Mouse (Mus musculus) fat pad, adult 2 months (tissue): Measurements from ENCODE around the gene Ip6k2.

Experiments used
- DNase-seq: peaks from one replicate; pipeline ENCODE4 v3.0.0-alpha.2; 2011; ENCODE audit warnings: low read depth, low spot score; ENCODE audit errors: extremely low read depth

Ip6k2 gene

DNA sequence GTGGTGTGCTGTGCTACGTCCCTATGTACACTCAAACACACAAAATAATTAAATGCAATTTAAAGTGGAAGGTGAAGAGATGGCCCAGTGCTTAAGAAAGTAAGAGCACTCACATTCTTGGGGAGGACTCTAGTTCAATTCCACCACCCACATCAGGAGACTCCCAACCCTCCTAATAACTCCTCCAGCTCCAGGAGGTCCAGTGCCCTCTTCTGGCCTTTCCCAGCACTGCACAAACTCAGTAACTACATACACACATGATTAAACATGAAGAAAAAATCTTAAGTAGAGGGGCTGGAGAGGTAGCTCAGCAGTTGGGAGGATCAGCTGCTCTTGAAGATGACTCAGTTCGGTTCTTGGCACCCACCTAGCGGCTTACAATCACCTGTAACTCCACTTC is 35.9 kb downstream of the Ip6k2 start:
- DNase-seq, result no peak

DNA sequence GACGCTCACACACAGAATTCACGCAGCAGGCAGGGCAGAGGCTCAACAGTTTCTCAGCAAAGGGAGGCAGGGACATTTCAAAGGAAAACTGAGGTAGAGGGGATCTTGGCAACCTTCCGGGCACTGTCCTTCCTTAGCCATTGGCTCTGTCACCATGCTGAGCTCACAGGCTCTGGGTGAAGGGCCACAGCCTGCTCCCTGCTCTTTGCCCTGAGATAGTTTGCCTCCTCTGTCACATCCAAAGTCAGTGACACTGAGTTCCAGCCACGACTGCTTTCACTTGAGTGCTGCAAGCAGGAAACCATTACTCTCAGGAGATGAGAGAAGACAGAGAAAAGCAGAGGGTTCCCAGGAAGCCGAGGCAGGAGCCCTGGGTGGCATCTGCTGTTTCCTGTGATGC is 36.5 kb downstream of the Ip6k2 start:
- no peak for DNase-seq

DNA sequence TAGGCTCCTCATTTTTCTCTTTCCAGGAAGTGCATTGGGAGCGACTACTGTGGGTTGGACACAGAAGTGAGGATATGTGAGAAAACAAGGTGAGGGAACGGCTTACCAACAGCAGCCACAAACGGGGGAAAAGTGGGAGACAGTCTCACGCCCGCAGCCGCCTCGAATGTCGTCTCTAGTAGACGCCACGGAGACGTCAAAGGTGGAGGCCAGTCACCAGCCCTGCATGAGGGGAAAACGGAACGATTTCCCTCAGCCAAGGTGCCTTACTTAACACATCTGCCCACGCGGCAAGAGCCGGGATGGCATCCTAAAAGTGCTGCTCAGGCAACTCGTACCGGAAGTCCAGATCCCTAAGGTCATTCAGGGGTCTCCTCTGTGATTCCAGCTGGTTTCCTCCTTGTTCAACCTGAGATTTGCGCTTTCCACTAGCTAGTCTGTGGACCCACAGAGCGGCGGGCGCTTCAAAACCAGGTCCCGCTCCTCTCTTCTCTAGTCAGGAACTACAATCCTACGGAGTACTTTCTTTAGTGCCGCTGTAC is 40.6 kb downstream of the Ip6k2 start:
- DNase-seq, result no peak

DNA sequence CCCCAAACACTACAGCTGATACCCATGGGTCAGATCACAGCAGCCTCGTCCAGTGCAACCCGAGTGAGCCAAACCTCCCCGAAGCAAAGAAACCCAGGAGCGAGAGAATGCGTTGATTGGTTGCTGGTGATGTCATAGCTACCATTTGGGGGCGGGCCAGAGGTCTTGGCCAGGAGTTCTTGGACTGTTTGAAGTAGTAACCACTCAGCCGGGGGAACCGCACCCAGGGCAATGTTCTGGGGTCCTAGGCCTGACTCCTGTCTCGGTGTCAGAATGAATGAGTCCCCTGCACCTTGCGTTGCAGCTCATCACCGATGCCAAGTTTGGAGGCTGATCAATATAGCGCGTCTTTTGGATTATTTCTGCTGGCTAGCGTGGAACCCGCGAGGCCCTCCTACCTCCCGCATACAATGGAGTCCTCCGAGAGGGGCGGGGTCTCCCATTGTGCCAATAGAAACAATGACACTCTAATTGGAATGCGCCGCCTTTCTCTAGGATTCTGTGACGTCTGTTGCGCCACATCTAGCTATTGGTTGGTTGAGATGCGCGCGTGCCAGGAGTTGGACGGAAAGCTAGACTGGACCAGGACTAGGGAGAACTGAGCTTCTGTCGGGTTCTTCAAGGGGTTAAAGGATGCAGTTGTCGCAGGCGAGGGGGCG is 41.3 kb downstream of the Ip6k2 start:
- DNase-seq, result no peak

DNA sequence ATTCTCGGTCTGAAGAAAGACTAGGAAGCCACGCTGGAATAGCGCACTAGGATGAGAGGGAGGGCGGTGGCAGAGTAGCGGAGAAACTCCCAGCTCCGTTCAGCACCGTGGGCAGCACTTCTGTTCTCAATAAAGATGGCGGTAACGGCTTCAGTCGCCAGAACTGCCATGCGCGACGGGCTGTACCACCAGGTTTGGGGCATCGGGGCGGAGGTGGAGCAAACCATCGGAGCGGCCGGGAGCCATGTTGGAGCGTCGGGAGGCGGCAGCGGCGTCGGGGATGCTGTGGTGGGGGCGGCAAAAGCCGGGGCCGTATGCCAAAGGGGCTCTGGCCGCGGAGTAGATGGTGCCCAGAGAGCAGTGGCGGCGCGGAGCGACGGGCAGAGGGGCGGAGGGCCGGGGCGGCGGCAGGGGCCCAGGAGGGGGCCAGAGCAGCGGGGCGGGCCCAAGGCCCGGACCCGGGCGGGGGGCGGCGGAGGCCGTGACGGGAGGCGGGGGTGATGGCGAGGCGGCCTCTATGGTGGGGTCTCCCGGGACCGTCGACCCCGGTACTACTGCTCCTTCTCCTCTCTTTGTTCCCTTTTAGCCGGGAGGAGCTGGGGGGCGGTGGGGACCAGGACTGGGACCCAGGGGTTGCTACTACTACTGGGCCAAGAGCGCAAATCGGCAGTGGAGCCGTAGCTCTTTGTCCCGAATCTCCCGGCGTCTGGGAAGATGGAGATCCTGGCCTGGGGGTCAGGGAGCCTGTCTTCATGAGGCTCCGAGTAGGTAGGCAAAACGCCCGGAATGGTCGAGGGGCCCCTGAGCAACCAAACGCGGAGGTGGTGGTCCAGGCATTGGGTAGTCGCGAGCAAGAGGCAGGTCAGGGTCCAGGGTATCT is 42.5 kb downstream of the Ip6k2 start, which contains the start of gene Celsr3:
Celsr3 (plus strand) TSS at position 501 of the 880 bp plus-strand sequence.
- DNase-seq, result no peak

DNA sequence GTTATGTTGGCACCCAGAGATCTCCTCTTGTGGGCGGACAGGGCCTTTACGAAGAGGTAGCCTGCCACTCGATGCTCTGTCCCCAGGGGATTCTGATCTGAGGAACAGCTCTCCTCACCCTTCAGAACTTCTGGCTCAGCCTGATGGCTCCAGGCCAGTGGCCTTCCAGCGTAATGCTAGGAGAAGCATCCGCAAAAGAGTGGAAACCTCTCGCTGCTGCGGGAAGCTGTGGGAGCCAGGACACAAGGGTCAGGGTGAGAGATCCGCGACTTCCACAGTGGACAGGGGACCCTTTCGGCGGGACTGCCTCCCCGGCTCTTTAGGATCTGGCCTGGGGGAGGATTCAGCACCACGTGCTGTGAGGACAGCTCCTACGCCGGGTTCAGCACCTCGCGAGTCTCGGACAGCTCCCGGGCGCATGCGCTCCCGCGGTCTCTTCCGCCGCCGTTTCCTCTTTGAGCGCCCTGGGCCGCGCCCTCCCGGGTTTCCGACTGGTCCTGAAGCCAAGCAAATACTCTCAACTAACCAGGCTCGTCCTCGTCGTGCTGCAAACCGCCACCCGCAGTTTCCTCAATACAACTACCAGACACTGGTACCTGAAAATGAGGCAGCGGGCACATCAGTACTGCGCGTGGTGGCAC is 43.2 kb downstream of the Ip6k2 start:
- DNase-seq, result no peak

DNA sequence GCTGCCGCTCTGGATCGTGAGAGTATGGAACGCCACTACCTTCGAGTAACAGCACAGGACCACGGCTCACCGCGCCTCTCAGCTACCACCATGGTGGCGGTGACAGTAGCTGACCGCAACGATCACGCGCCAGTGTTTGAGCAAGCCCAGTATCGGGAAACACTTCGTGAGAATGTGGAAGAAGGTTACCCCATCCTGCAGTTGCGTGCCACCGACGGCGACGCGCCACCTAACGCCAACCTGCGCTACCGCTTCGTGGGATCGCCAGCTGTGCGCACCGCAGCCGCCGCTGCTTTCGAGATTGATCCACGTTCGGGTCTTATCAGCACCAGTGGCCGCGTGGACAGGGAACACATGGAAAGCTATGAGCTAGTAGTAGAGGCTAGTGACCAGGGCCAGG is 43.9 kb downstream of the Ip6k2 start:
- DNase-seq, result no peak

DNA sequence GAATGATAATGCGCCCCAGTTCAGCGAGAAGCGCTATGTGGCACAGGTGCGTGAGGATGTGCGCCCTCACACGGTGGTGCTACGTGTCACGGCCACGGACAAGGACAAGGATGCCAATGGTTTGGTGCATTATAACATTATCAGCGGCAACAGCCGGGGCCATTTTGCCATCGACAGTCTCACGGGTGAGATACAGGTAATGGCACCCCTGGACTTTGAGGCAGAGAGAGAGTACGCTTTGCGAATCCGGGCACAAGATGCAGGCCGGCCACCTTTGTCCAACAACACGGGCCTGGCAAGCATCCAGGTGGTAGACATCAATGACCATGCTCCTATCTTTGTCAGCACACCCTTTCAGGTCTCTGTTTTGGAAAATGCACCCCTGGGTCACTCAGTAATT is 44.3 kb downstream of the Ip6k2 start:
- DNase-seq, result no peak

DNA sequence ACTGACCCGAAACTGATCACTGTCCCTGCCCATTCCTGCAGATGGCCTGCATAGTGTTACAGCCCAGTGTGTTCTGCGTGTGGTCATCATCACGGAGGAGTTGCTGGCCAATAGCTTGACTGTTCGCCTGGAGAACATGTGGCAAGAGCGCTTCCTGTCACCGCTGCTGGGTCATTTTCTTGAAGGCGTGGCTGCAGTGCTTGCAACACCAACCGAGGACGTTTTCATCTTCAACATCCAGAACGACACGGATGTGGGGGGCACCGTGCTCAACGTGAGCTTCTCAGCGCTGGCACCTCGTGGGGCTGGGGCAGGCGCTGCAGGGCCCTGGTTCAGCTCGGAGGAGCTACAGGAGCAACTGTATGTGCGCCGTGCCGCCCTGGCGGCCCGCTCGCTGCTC is 48.0 kb downstream of the Ip6k2 start:
- DNase-seq, result no peak

DNA sequence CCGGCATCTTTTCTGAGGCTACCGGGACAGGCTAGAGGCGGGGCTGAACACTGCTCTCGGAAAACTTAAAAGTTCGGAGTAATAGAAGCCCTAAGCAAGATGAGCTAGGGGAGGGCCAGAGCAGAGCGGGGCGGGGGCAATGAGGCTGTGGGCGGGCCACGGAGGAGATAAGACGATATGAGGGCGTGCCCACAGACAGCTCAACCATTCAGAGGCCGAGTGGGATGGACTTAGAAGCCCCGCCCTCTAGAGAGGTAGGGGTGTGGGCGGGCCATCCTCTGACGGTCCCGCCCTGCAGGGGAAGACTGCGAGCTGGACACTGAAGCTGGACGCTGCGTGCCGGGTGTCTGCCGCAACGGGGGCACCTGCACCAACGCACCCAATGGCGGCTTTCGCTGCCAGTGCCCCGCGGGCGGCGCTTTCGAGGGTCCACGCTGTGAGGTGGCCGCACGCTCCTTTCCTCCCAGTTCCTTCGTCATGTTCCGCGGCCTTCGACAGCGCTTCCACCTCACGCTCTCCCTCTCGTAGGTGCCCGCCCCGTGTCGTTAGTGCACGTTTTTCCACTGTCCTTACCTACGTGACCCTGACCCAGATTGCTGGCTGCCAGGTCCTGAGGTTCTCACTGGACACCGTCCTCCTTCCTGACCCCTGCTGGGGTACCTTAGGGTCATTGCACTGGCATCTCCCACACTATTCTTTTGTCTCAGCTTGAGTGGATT is 49.0 kb downstream of the Ip6k2 start:
- DNase-seq, result peak; percentile 75

DNA sequence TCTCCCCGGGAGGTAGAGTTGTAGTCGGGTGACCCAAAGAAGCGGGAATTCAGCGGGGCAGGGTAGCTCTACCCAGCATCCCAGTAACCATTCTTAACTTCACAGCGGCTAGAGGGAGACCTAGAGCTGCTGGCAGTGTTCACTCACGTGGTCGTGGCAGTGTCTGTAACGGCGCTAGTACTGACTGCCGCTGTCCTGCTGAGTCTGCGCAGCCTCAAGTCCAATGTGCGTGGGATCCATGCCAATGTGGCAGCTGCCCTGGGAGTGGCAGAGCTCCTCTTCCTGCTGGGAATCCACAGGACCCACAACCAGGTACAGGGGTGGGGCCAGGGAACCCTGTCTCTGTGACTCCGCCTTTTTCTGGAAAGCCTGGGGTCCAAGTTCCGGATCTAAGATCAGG is 59.4 kb downstream of the Ip6k2 start:
- no peak for DNase-seq

DNA sequence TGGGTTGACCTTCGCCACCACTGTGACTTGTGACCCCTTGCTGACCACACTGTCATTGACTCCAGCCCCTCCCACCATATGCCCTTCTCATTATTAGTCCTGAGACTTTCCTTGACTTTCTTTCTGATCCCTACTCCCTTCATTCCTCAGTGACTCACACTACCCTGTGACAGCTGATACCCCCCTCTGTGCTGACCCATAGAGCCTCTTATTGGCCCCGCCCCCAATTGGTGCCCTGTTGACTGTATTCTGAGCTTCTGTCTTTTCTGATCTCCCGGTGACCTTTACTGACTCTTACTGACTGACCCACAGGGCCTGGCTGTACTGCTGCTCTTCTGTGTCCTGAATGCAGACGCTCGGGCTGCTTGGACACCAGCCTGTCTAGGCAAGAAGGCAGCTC is 61.8 kb downstream of the Ip6k2 start:
- no peak for DNase-seq

DNA sequence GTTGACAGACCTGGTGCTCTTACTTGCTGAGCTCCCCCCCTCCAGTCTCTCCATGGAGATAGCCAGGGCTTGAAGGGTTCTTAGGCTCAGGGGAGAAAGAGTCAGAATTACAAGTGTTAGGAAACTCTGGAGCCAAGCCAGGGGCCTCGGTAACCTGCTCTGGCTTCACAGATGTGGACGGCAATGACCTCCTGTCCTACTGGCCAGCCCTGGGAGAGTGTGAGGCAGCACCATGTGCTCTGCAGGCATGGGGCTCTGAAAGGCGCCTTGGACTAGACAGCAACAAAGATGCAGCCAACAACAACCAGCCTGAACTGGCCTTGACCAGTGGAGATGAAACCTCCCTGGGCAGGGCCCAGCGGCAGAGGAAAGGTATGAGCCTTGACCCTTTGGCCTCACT is 63.8 kb downstream of the Ip6k2 start:
- no peak for DNase-seq

DNA sequence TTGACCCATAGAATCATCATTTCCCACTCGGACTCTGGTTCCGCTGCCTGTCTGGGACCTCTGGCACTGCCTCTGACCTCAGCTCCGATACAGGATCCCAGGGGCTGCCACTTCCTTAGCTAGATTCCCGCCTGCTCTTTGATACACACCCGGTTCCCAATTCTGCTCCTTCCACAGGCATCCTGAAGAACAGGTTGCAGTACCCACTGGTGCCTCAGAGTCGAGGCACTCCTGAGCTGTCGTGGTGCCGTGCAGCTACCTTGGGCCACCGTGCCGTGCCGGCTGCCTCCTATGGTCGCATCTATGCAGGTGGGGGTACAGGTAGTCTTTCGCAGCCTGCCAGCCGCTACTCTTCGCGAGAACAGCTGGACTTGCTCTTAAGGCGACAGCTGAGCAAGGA is 64.8 kb downstream of the Ip6k2 start:
- DNase-seq, result no peak

DNA sequence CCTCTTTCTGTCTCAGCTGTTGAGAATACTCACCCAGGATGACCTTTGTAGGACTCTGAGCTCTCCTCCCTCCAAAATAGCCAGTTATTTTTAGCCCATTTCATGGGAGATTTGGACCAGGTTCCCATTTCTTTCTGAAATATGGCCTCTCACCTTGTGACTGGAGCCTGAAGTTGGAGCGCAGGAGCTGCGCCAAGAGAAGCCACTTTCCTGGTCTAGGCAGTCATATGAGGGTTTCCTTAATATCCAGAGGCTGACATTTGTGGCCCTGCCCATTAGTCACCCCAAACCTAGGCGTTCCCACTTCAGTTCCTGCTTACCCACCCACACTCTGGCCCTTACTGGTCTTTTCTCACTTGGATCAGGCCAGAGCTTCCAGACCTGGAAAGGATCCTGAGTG is 69.4 kb downstream of the Ip6k2 start, which contains the start of gene Slc26a6:
Slc26a6 (plus strand) TSS at position 308 of the 400 bp plus-strand sequence.
- no peak for DNase-seq

DNA sequence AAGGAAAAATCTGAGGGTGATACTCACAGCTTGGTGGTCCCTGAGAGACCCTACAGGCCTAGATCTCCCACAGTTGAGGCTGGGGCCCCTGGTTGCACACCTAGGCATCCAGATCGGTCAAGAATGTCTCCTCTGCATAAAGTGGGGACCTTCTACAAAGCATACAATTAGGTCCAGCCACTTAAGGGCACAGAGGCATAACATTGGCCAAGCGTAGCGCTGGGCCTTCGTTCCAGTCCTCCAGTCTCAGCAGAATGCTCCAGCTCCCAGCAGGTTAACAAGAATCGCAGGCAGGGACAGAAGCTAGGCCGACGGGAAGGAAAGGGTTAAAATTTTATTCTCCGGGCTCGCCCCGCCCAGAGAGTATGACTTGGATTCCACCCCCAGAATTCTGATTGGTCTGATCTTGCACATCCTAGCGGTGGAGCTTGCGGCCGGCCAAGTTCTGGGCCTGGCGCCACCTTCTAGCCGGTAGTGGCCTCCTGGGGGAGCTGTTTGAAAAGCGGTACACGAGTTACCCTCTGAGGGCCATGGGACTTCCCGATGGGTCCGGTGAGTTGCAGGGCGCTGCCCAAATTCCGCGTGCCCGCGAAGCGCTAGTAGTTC is 70.1 kb downstream of the Ip6k2 start:
- peak; percentile 67 for DNase-seq

DNA sequence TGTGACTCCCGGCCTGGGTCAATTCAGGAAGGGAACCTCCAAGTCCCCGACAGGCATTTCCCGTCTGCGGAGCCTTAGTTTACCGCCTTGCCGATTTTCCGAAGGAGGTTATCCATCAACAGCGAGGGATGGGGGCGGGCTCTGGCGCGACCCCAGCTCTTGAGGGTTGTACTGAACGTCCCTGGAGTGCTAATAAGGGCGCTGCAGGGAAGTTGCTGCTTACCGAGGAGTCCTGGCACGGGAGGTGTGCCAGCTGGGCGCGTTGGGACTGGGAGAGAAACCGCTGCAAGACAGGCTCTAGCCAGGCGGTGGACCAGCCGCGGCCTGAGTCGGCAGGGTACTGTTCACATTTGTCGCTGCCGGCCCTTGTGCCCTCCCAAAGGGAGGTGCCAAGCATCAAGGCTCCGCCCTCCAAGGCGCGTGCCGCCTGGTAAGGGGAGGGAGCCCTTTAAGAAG is 70.7 kb downstream of the Ip6k2 start:
- no peak for DNase-seq

DNA sequence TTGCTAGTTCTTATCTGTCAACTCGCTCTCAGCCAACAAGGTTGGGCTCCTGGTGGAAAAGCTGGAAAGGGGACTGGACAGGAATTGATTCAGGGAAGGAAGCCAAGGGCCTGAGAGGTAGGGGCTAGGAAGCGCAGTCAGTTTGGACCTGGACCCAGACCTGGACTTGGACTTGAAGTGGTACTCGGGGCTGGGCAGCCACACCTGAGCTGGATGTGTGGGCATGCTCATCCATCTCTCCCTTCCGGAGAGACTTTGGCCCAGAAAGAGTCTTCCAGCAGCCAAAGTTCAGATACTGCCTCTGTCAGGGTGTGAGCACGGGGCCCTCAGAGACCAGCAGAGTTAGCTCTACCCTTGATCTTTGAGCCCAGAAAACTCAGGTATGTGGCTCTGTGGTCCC is 71.7 kb downstream of the Ip6k2 start:
- DNase-seq, result no peak
